Mouse (Mus musculus) embryonic facial prominence, embryonic 12.5 days (tissue): ENCODE results near the gene Siae. TPM values are rescaled to one million over a fixed set of nuclear protein-coding genes. Genes with fewer than 3 reads are reported as not detected.

Source experiments
- ATAC-seq: fragments of 200-750 bp; cut with Nextera tagmentation; 2 replicates; pipeline ENCODE4 v1.8.0; 2017; ENCODE audit not compliant: insufficient number of reproducible peaks, insufficient read depth, low FRiP score, low TSS enrichment
- H3K27ac ChIP-seq: fragments of 300-500 bp; sonication (generic); 2 replicates; pipeline ENCODE4 v1.5.1; 2016; ENCODE audit warnings: mild to moderate bottlenecking
- H3K27me3 ChIP-seq: fragments of 300-500 bp; sonication (generic); 2 replicates; pipeline ENCODE4 v1.6.1; 2016; ENCODE audit warnings: mild to moderate bottlenecking, moderate library complexity
- H3K36me3 ChIP-seq: fragments of 300-500 bp; sonication (generic); 2 replicates; pipeline ENCODE4 v1.6.1; 2016; ENCODE audit warnings: mild to moderate bottlenecking
- H3K4me1 ChIP-seq: fragments of 300-500 bp; sonication (generic); 2 replicates; pipeline ENCODE4 v1.6.1; 2016
- H3K4me2 ChIP-seq: fragments of 300-500 bp; sonication (generic); replicated peaks from 2 replicates; pipeline ENCODE4 v1.6.1; 2016; ENCODE audit warnings: mild to moderate bottlenecking, moderate library complexity
- H3K4me3 ChIP-seq: fragments of 300-500 bp; sonication (generic); 2 replicates; pipeline ENCODE4 v1.5.1; 2016; ENCODE audit warnings: mild to moderate bottlenecking
- H3K9ac ChIP-seq: fragments of 300-500 bp; sonication (generic); 2 replicates; pipeline ENCODE4 v1.6.1; 2016; ENCODE audit warnings: mild to moderate bottlenecking, moderate library complexity
- H3K9me3 ChIP-seq: fragments of 300-500 bp; sonication (generic); 2 replicates; pipeline ENCODE4 v1.6.1; 2016; ENCODE audit warnings: mild to moderate bottlenecking, moderate library complexity
- WGBS: fragments of 180-500 bp; shearing (Covaris S2); methylation state at CpG from one replicate; pipeline ENCODE4 v1.1.7; 2016; 5-methylcytosine and 5-hydroxymethylcytosine counted together
- polyA plus RNA-seq: library from polyadenylated mRNA; unstranded; fragments of >200 nt; fragmentation: Nextera tagmentation; extraction: Ambion mirVana; gene quantifications from 2 replicates; pipeline ENCODE4 v1.2.1, GENCODE M21; 2016

Gene Siae
- polyA plus RNA-seq, 1 experiment from 2014 or later = 7.3 TPM

GRCm38 (mm10) chr9:37666045-37666444 lies 110.5 kb downstream of the Siae start:
- Histone ChIP-seq H3K36me3 (no peaks in the 10 kb centered on the region), H3K4me2 (no peak overlapping the region), H3K9me3 (no peaks in the 10 kb centered on the region), H3K4me3 (no peak overlapping the region), H3K9ac (no peak overlapping the region), H3K4me1 (no peaks in the 10 kb centered on the region), H3K27ac (no peak overlapping the region), H3K27me3 (no peaks in the 10 kb centered on the region)
- no peak for ATAC-seq
- 81% methylated on average over 7 of the region's 7 CpGs for WGBS

- no peaks in the 10 kb centered on the region for H3K9me3 ChIP-seq
- peak within 1 kb of the TSS; percentile 11; the same call in 1 of the 2 replicates for H3K27ac ChIP-seq
- H3K36me3 ChIP-seq = no peaks in the 10 kb centered on the region
- H3K4me2 ChIP-seq = no peak within 1 kb of the TSS
- WGBS = 57% methylated on average over 6 of the region's 6 CpGs
- no peaks in the 10 kb centered on the region for H3K27me3 ChIP-seq
- ATAC-seq = no peak
- no peak within 1 kb of the TSS for H3K9ac ChIP-seq
- H3K4me3 ChIP-seq = no peak within 1 kb of the TSS
- no peaks in the 10 kb centered on the region for H3K4me1 ChIP-seq
Observed at GRCm38 (mm10) chr9:37669115-37669514, 113.6 kb downstream of the Siae start, which contains the start of gene Panx3. TSS of gene Panx3 (minus strand) at chr9:37669235.

- Histone ChIP-seq H3K4me2 (no peak overlapping the region), H3K36me3 (no peaks in the 10 kb centered on the region), H3K4me3 (no peak overlapping the region), H3K9ac (no peak overlapping the region), H3K27me3 (no peaks in the 10 kb centered on the region), H3K4me1 (no peaks in the 10 kb centered on the region), H3K9me3 (no peaks in the 10 kb centered on the region), H3K27ac (0 out of 2 replicates have a peak overlapping the region, but pooled peaks have one; percentile 11)
- ATAC-seq = no peak
- 55% methylated on average over 4 of the region's 4 CpGs for WGBS
Observed at GRCm38 (mm10) chr9:37669678-37670077, 114.2 kb downstream of the Siae start.

GRCm38 (mm10) chr9:37670261-37670660 lies 114.8 kb downstream of the Siae start:
- Histone ChIP-seq H3K36me3 (no peaks in the 10 kb centered on the region), H3K4me1 (no peaks in the 10 kb centered on the region), H3K9ac (no peak overlapping the region), H3K4me2 (no peak overlapping the region), H3K4me3 (no peak overlapping the region), H3K9me3 (no peaks in the 10 kb centered on the region), H3K27ac (no peak overlapping the region; the same call in 1 of the 2 replicates), H3K27me3 (no peaks in the 10 kb centered on the region)
- no peak for ATAC-seq
- WGBS = 94% methylated on average over 3 of the region's 3 CpGs

- H3K27ac ChIP-seq = no peak overlapping the region
- no peak for ATAC-seq
Observed at GRCm38 (mm10) chr9:37675287-37675686, 119.8 kb downstream of the Siae start.

GRCm38 (mm10) chr9:37681123-37681522 lies 125.6 kb downstream of the Siae start:
- no peak overlapping the region for H3K4me3 ChIP-seq
- WGBS = 90% methylated on average over 1 of the region's 1 CpGs
- no peak overlapping the region for H3K27ac ChIP-seq
- no peaks in the 10 kb centered on the region for H3K27me3 ChIP-seq
- H3K9me3 ChIP-seq = no peaks in the 10 kb centered on the region
- no peaks in the 10 kb centered on the region for H3K36me3 ChIP-seq
- ATAC-seq = no peak
- no peaks in the 10 kb centered on the region for H3K4me1 ChIP-seq
- no peak overlapping the region for H3K9ac ChIP-seq
- H3K4me2 ChIP-seq = no peak overlapping the region

More at GRCm38 (mm10) chr9:37675287-37675686, 119.8 kb downstream of the Siae start:
- no peak overlapping the region for H3K4me3 ChIP-seq
- H3K36me3 ChIP-seq = no peaks in the 10 kb centered on the region
- H3K9ac ChIP-seq = no peak overlapping the region
- H3K4me2 ChIP-seq = no peak overlapping the region
- no peaks in the 10 kb centered on the region for H3K27me3 ChIP-seq
- no peaks in the 10 kb centered on the region for H3K9me3 ChIP-seq
- H3K4me1 ChIP-seq = no peaks in the 10 kb centered on the region
- WGBS = 80% methylated on average over 4 of the region's 4 CpGs

- no peak overlapping the region for H3K4me3 ChIP-seq
- no peak overlapping the region for H3K4me2 ChIP-seq
- H3K4me1 ChIP-seq = no peaks in the 10 kb centered on the region
- ATAC-seq = no peak
- H3K27me3 ChIP-seq = no peaks in the 10 kb centered on the region
- no peaks in the 10 kb centered on the region for H3K36me3 ChIP-seq
- no peaks in the 10 kb centered on the region for H3K9me3 ChIP-seq
- WGBS = 73% methylated on average over 3 of the region's 3 CpGs
- no peak overlapping the region for H3K27ac ChIP-seq
- no peak overlapping the region for H3K9ac ChIP-seq
Observed at GRCm38 (mm10) chr9:37687288-37687940, 131.9 kb downstream of the Siae start.

GRCm38 (mm10) chr9:37687941-37688303 lies 132.4 kb downstream of the Siae start:
- 44% methylated on average over 3 of the region's 3 CpGs for WGBS
- Histone ChIP-seq H3K4me1 (no peaks in the 10 kb centered on the region), H3K27ac (no peak overlapping the region), H3K4me2 (no peak overlapping the region), H3K36me3 (no peaks in the 10 kb centered on the region), H3K4me3 (no peak overlapping the region), H3K9me3 (no peaks in the 10 kb centered on the region), H3K9ac (no peak overlapping the region), H3K27me3 (no peaks in the 10 kb centered on the region)
- ATAC-seq = no peak

- Histone ChIP-seq H3K9me3 (no peaks in the 10 kb centered on the region), H3K4me2 (no peak overlapping the region), H3K27me3 (no peaks in the 10 kb centered on the region), H3K27ac (no peak overlapping the region), H3K4me3 (no peak overlapping the region), H3K9ac (no peak overlapping the region), H3K36me3 (no peaks in the 10 kb centered on the region), H3K4me1 (no peaks in the 10 kb centered on the region)
- WGBS = 54% methylated on average over 5 of the region's 5 CpGs
- ATAC-seq = no peak
Observed at GRCm38 (mm10) chr9:37689970-37690686, 134.6 kb downstream of the Siae start.

Other genes starting within 250 kb of the Siae start
- 8.3 and 8.4 TPM in 2 replicates for gene Ccdc15, start 207.3 kb upstream of the Siae start, polyA plus RNA-seq
- 0.10 TPM in 1 of 2 replicates, not detected in the other for gene Hepacam, start 188.3 kb upstream of the Siae start, polyA plus RNA-seq
- gene Robo4, start 153.8 kb upstream of the Siae start, polyA plus RNA-seq = 7.7 and 8.9 TPM in 2 replicates
- 2.7 TPM in 2 replicates for gene Robo3, start 122.5 kb upstream of the Siae start, polyA plus RNA-seq
- gene Msantd2, start 66.4 kb upstream of the Siae start, polyA plus RNA-seq = 43.1 and 44.7 TPM in 2 replicates
- 34.0 and 38.3 TPM in 2 replicates for gene Esam, start 27.6 kb upstream of the Siae start, polyA plus RNA-seq
- gene Vsig2, start 16.4 kb upstream of the Siae start, polyA plus RNA-seq = 1.0 and 1.1 TPM in 2 replicates
- gene Nrgn, start 2.8 kb upstream of the Siae start, polyA plus RNA-seq = 6.7 and 6.9 TPM in 2 replicates
- gene Spa17, start 58.0 kb downstream of the Siae start, polyA plus RNA-seq = 8.3 and 10.0 TPM in 2 replicates
- 154 and 157 TPM in 2 replicates for gene Tbrg1, start 101.6 kb downstream of the Siae start, polyA plus RNA-seq
- gene Panx3, start 113.5 kb downstream of the Siae start, polyA plus RNA-seq = 2.4 and 2.6 TPM in 2 replicates
- not detected in 2 replicates for gene Olfr160, start 160.6 kb downstream of the Siae start, polyA plus RNA-seq
- gene Olfr874, start 189.4 kb downstream of the Siae start, polyA plus RNA-seq = not detected in 2 replicates
- not detected in 2 replicates for gene Olfr875, start 216.2 kb downstream of the Siae start, polyA plus RNA-seq
- not detected in 2 replicates for gene Olfr876, start 247.3 kb downstream of the Siae start, polyA plus RNA-seq